Mouse (Mus musculus) liver, adult 2 months (tissue): Measurements from ENCODE around the gene Tomm6.

ENCODE experiments used
- CTCF ChIP-seq: fragments of 200-500 bp; IDR thresholded peaks from 2 replicates; pipeline ENCODE4 v1.5.1; 2011; ENCODE audit warnings: low read depth, low read length, control low read depth
- POLR2A ChIP-seq: fragments of 200-500 bp; IDR thresholded peaks from 2 replicates; pipeline ENCODE4 v1.6.1; 2011; ENCODE audit warnings: low read length, control low read depth; ENCODE audit not compliant: insufficient read depth; ENCODE audit errors: extremely low read depth

DNA sequence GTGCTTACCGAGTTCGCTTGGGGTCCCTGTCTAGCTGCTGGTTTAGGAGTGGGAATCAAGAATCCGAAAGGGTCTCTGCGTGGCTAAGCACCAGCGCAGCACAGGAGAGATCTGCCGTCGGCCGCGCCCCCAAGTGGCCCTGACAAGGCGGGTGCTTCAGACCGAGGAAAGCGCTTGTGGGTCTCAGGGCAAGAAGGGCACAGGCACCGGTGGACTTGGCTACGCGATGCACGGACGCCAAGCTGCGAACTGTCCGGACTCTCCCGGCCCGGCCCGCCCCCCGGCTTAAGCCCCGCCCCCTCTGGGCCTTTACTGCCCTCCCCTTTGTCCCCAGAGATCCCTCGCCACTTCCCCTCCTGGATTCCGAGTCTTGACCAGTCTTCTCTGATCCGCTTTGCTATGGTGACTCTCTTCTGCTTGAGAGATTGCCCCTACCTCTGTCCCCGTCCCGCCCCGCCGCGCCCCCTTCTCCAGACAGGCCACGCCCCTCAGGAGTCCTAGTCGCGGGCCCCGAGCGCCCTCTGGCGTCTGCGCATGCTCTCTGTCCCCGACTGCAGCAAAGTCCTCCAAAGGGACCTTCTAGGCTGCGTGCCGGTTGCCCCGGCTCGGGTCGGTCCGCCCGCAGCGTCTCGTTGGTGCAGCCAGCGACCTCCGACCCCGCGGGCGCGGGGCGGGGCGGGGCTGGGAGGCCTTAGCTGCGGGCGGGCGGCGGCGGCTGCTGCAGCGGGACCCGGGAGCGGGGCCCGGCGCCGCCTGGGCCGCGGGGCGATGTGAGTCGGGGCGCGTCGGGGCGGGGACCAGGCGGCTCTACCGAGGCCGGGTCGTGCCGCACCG is 6.5 kb upstream of the Tomm6 start, which contains the start of gene Prickle4:
- 0 out of 2 replicates have a peak, but pooled peaks have one; percentile 33 for TF ChIP-seq POLR2A
- peak; percentile 85 for TF ChIP-seq CTCF
